Mouse (Mus musculus) gastrocnemius, postnatal 25 days (tissue): Measurements from ENCODE around the gene Ctnna2. TPM values are rescaled to one million over a fixed set of nuclear protein-coding genes. Genes with fewer than 3 reads are reported as not detected.

Experiments used
- DNase-seq: peaks from one replicate; pipeline ENCODE4 v3.0.0; 2022
- total RNA-seq, 2 experiments: library from RNA; stranded (reverse); gene quantifications; 1 replicate in 1 of 2; 2 replicates in 1 of 2; pipeline ENCODE4 v1.2.3; 2021

The Ctnna2 gene
- total RNA-seq, 2 experiments from 2014 or later: not detected

- no peak for DNase-seq
These were observed 723.2 kb downstream of the Ctnna2 start for GRCm38 (mm10) chr6:77256348-77256747.

DNA sequence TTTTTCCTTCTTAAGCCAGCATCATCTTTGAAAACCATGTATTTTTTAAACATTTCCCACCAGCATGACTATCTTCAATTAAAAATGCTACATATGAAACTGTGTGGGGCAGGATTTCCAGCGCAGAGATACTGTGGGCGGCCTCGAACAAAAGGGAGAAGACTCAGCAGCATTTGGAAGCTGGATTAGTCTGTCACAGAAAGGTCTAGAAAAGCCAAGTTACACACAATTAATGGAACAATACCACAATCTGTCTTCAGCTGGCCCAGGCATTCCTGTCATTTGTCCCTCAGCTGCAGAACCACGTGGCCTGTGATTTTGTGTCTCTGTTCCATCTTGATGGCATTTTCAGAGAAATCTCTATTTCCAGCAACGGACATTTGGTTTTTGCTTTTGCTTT, 726.0 kb downstream of the Ctnna2 start:
- no peak for DNase-seq

DNA sequence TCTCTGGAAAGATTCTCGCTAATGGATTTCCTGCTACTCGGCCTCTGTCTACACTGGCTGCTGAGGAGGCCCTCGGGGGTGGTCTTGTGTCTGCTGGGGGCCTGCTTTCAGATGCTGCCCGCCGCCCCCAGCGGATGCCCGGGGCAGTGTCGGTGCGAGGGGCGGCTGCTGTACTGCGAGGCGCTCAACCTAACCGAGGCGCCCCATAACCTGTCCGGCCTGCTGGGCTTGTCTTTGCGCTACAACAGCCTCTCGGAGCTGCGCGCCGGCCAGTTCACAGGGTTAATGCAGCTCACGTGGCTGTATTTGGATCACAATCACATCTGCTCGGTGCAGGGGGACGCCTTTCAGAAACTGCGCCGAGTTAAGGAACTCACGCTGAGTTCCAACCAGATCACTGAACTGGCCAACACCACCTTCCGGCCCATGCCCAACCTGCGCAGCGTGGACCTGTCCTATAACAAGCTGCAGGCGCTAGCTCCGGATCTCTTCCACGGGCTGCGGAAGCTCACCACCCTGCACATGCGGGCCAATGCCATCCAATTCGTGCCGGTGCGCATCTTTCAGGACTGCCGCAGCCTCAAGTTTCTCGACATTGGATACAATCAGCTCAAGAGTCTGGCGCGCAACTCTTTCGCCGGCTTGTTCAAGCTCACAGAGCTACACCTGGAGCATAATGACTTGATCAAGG, 735.8 kb downstream of the Ctnna2 start:
- DNase-seq: no peak

DNA sequence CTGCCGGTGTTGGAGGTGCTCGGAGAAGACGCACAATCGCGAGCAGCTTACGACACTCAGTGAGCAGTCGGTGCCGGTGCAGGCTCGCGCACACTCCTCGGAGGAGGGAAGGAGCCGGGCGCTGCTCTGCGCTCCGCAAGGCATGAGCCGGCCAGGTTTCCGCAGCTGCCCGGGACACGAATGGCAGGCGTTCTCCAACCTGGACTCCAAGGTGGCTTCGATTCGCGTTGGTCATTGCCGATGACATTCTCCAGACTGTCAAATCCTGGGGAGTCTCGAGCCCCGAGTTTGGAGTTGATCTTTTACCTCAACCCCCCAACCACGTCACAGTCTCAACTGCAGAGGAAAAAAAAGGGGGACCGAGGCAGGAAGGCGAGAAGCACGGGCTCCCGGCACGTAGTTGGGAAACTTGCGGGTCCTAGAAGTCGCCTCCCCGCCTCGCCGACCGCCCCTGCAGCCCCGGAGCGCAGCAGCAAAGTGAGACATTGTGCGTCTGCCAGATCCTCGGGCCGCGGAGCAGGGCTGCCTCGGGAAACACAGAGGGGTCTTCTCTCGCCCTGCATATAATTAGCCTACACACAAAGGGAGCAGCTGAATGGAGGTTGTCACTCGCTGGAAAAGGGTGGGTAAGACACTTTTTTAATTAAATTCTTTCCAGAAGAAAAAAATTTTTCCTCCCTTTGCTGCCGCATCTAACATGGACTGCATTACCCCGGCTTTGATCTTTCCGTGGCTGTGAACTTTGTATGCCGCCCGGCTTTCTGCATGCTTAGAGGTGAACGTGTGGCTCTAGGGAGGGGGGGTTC, 736.7 kb downstream of the Ctnna2 start, which contains the start of gene Lrrtm1:
Gene Lrrtm1, plus strand, starts transcription at position 89 of the 806 bp plus-strand sequence.
- no peak for DNase-seq

DNA sequence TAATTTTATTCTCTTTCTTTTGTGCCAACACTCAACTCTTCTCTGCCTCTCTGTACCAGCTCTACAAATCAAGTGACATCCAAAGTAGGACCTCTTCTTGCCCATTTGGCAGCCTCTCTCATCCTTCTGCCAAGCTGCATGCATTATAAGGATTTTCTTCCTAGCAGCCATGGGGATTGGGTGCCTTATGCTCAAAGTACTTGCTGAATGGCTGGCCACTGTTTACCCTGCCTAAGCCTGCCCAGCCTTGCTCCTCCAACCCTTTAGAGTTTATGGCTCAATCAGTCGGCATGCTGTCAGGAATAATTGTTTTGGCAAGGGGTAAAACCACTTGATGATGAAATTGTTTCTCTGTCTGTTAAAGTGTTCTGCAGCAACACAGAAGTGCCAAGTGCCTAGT, 739.1 kb downstream of the Ctnna2 start:
- no peak for DNase-seq

DNA sequence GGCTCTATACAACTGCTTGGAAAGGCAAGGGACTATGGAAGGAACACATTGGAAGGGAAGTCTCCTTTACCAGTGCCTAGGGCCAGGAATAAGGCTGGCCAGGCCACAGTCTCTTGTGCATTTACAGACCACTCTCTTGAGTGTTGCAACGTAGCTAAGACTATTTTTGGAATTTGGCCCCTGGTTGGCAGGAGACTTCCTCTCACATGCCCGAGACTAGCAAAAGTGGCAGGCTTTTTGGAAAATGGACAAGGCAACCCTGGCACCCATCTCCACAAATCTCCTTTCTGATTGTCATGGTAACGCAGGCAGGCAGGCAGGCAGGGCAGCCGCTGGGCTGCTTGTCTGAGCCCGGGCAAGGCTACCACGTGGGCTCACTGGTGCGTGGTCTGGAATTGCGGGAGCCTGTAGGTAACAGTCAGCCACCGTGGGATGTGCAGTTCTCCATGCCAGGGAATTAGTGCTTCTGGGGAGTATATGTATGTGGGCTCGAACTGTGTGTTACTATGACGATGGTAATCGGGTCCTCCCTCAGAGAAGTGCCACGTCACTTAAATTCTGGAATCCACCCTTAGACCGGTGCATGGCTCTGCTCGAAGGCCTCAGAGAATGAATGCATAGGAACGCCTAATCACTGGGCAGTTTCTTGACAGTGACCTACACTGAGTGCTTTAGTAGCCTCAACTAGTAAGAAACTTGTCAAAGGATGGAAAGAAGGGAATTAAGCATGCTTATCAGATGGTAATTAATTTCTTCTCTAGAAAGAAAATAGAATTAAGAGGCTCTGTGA, 756.5 kb downstream of the Ctnna2 start:
- DNase-seq: no peak

DNA sequence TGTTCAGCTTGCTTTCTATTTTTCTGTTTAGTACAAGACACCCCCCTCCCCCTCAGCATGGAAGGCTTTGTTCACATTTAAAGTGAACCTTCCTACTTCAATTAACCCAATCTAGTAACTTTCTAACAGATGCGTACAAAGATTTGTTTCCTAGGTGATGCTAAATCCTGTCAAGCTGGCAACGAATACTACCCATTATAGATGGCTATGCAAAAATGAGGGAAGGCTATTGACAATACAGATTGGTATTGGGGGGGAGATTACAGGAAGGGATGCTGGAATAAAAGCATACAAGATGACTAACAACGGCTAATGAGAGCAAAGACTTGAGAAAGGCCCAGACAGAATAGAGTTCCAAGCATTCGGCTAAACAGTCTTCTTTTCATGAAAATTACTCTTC, 758.7 kb downstream of the Ctnna2 start:
- no peak for DNase-seq

GRCm38 (mm10) chr6:77218875-77219274, 760.6 kb downstream of the Ctnna2 start:
- DNase-seq: no peak

- no peak for DNase-seq
These were observed 764.2 kb downstream of the Ctnna2 start for GRCm38 (mm10) chr6:77215322-77215721.

- DNase-seq: no peak
These were observed 765.6 kb downstream of the Ctnna2 start for GRCm38 (mm10) chr6:77213757-77214409.

DNA sequence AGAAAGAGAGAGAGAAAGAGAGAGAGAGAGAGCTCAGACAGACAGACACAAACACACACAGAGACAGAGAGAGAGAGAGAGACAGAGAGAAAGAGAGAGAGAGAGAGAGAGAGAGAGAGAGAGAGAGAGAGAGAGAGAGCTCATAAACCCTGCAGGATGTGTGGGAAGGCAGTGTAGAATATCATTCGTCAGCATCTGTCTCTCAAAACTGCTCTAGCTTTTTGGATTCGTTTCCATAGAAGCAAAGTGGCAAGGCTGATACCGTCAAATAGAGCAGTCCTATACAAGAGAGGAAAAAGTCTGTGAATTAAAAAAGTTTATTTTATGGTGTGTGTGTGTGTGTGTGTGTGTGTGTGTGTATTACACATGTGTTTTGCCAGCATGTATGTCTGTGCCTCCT, 769.6 kb downstream of the Ctnna2 start:
- DNase-seq: no peak

- DNase-seq: no peak
These were observed 770.3 kb downstream of the Ctnna2 start for GRCm38 (mm10) chr6:77209183-77209582.

GRCm38 (mm10) chr6:77199375-77199774, 780.1 kb downstream of the Ctnna2 start:
- DNase-seq: no peak

- DNase-seq: no peak
These were observed 782.8 kb downstream of the Ctnna2 start for GRCm38 (mm10) chr6:77196650-77197049.

DNA sequence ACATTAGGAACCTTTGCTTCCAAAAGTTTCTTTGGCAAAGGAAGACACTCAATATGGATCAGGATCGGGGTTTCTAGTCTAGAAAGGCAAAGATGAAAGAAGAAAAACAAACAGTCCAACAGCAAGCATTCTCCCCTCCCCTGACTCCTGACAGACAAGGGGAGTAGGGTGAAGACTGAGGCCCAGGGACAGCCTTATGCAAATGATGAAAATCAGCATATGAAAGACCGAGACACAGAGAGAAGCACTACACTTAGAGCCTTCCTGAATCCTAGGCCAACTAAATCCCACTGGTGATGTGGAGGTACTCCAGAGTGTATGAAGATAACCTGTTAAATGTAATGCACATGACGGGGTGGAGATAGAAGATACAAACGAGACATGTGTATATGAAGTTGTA, 787.9 kb downstream of the Ctnna2 start:
- no peak for DNase-seq

GRCm38 (mm10) chr6:77188628-77189027, 790.9 kb downstream of the Ctnna2 start:
- DNase-seq: no peak

- DNase-seq: no peak
These were observed 793.7 kb downstream of the Ctnna2 start for GRCm38 (mm10) chr6:77185751-77186150.

GRCm38 (mm10) chr6:77184896-77185295, 794.6 kb downstream of the Ctnna2 start:
- DNase-seq: no peak

DNA sequence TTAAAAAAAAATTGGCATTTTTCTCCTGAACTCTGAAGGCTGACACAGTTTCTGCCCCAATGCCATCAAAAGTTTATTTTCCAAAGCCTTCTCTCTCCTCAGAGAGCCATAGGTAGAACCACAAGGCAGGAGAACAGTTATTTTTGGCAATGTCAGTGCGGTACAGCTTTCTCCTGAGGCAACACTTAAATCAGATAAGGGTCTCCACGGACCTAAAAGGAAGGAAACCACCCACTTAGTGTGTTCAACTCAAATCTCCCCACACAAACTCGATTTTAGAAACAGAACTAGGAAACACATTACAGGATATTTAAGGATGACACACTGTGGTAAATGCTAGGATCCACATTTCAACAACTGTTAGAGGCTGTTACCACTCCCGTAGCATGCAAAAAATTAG, 803.7 kb downstream of the Ctnna2 start:
- no peak for DNase-seq

DNA sequence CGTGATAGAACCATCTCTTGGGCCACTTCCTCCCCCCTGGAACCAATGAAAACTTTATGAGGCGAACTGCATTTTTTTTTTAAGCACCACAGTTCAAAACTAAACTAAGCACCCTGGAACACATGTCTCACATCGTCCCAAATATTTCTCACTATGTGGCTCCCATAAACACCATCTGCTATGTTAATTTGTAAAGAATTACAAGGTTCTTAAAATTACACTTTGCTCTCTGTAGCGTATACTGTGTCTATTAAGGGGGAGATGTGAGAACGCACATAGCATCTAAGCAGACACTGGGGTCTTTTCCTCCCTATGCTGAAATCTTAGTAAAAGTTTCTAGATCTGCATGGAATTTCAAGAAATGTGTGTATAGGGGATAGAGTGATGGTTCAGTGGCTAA, 822.5 kb downstream of the Ctnna2 start:
- no peak for DNase-seq

DNA sequence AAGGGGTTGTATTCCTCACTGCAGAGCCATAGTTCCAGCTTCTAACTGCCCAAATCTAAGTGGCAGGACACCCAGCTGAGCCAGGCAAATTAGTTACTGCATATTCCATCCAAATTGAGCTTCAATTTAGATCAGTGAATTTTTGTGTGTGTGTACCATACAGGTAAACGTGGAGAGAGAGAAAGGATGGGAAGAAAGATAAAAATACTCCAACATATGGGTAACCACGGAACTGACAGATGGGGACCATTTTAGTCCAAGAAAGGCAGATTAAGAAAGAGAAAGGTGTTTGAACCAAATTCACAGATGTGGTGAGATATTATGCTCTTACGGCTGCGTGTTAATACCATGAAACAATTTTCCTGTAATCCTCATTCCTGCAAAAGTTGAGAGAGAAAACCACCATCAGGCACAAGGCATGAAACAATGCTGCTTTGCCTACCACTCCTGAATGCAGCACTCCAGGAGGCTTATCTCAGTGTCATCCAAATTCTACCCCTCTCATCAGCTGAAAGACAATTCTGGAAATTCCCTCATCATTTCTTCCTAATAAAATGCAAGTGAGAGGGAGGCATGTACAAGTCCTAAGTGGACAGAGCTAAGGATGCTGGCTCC, 840.1 kb downstream of the Ctnna2 start:
- DNase-seq: no peak

DNA sequence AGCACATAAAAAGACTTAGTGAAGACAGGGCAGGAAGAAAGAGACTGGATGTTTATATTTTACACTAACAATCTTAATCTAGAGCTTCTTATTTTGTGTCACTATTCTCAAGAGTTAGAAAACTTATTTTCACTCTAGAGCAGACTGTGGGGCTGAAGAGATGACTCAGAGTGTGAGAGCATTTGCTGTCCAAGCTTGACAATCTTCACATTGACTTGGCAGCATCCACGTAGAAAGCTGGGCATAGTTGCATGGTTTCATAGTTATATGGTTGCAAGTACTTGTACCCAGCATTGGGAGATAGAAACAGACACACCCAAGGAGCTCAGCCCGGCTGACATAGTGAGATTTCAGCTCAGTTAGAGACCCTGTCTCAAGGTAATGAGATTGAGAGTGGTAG, 858.6 kb downstream of the Ctnna2 start:
- DNase-seq: no peak
